Mouse (Mus musculus): ENCODE measurements around the gene Rusc1. TPM values are rescaled to one million over a fixed set of nuclear protein-coding genes. Genes with fewer than 3 reads are reported as not detected.

Rusc1 gene
- polyA plus RNA-seq, 2 experiments, result 2.6 to 4.1 TPM

GRCm38 (mm10) chr3:89106881-89107280 is 13.8 kb upstream of the Rusc1 start:
- Histone ChIP-seq H3K27ac (no peak overlapping the region), H3K9me3 (ENCODE audit: control insufficient read depth, low read length) (no peaks in the 10 kb centered on the region), H3K4me1 (replicated peaks; ENCODE audit: control insufficient read depth in 2 of 2, insufficient read depth in 2 of 2, low read length in 1 of 2) (peaks cover 11 to 15% of the 10 kb centered on the region in 2 experiments), H3K36me3 (replicated peaks; ENCODE audit: control insufficient read depth, insufficient read depth, low read depth) (no peaks in the 10 kb centered on the region), H3K9ac (replicated peaks) (no peak overlapping the region), H3K27me3 (ENCODE audit: control insufficient read depth, insufficient read depth, low read length) (no peaks in the 10 kb centered on the region), H3K4me2 (ENCODE audit: low read depth) (no peak overlapping the region), H3K4me3 (ENCODE audit: insufficient read depth in 1 of 2, low read depth in 2 of 2, low read length in 2 of 2) (no peak overlapping the region)
- TF ChIP-seq CTCF (IDR thresholded peaks at IDR 0.05; ENCODE audit: low read depth) (no peak), EP300 (IDR thresholded peaks at IDR 0.05; ENCODE audit: low read depth) (no peak)
- ATAC-seq (ENCODE audit: insufficient read depth) (no peak), DNase-seq (ENCODE audit: low read depth in 3 of 3, low spot score in 3 of 3) (no peak)

- 42% methylated on average over 4 of the region's 4 CpGs for WGBS (ENCODE audit: insufficient replicate concordance)
- H3K9ac ChIP-seq (replicated peaks), result no peak overlapping the region
- no peak overlapping the region for H3K4me3 ChIP-seq (ENCODE audit: insufficient read depth in 1 of 2, low read depth in 2 of 2, low read length in 2 of 2)
- ATAC-seq (ENCODE audit: insufficient read depth) (no peak), DNase-seq (ENCODE audit: low read depth in 3 of 3, low spot score in 3 of 3) (no peak)
- H3K4me1 ChIP-seq (replicated peaks; ENCODE audit: control insufficient read depth in 2 of 2, insufficient read depth in 2 of 2, low read length in 1 of 2), result peaks cover 15 to 16% of the 10 kb centered on the region in 2 experiments
- TF ChIP-seq EP300 (IDR thresholded peaks at IDR 0.05; ENCODE audit: low read depth) (no peak), CTCF (IDR thresholded peaks at IDR 0.05; ENCODE audit: low read depth) (no peak)
- H3K36me3 ChIP-seq (replicated peaks; ENCODE audit: control insufficient read depth, insufficient read depth, low read depth), result peaks cover 9% of the 10 kb centered on the region
- H3K4me2 ChIP-seq (ENCODE audit: low read depth), result no peak overlapping the region
- H3K27me3 ChIP-seq (ENCODE audit: control insufficient read depth, insufficient read depth, low read length), result no peaks in the 10 kb centered on the region
- peak overlapping the region; percentile 72 for H3K27ac ChIP-seq
- no peaks in the 10 kb centered on the region for H3K9me3 ChIP-seq (ENCODE audit: control insufficient read depth, low read length)
These were observed 10.1 kb upstream of the Rusc1 start for GRCm38 (mm10) chr3:89103291-89103595.

- Histone ChIP-seq H3K36me3 (replicated peaks; ENCODE audit: control insufficient read depth, insufficient read depth, low read depth) (peaks cover 11% of the 10 kb centered on the region), H3K27me3 (ENCODE audit: control insufficient read depth, insufficient read depth, low read length) (no peaks in the 10 kb centered on the region), H3K4me2 (ENCODE audit: low read depth) (peak overlapping the region; percentile 63), H3K27ac (peak overlapping the region; percentile 72), H3K9me3 (ENCODE audit: control insufficient read depth, low read length) (no peaks in the 10 kb centered on the region), H3K4me3 (ENCODE audit: insufficient read depth in 1 of 2, low read depth in 2 of 2, low read length in 2 of 2) (peak overlapping the region in 1 of 2 experiments; percentile 60; a peak in 2 of 4 replicates), H3K9ac (replicated peaks) (peak overlapping the region; percentile 53), H3K4me1 (replicated peaks; ENCODE audit: control insufficient read depth in 2 of 2, insufficient read depth in 2 of 2, low read length in 1 of 2) (peaks cover 14 to 16% of the 10 kb centered on the region in 2 experiments)
- DNase-seq (ENCODE audit: low read depth in 3 of 3, low spot score in 3 of 3), result no peak
- no peak for ATAC-seq (ENCODE audit: insufficient read depth)
- WGBS (ENCODE audit: insufficient replicate concordance), result 54% methylated on average over 12 of the region's 12 CpGs
- TF ChIP-seq CTCF (IDR thresholded peaks at IDR 0.05; ENCODE audit: low read depth), result no peak
- 0 out of 2 replicates have a peak, but pooled peaks have one; percentile 6 for TF ChIP-seq EP300 (IDR thresholded peaks at IDR 0.05; ENCODE audit: low read depth)
These were observed 9.6 kb upstream of the Rusc1 start for GRCm38 (mm10) chr3:89102495-89103290.

- Histone ChIP-seq H3K36me3 (replicated peaks; ENCODE audit: control insufficient read depth, insufficient read depth, low read depth) (peaks cover 18% of the 10 kb centered on the region), H3K27me3 (ENCODE audit: control insufficient read depth, insufficient read depth, low read length) (no peaks in the 10 kb centered on the region), H3K9me3 (ENCODE audit: control insufficient read depth, low read length) (no peaks in the 10 kb centered on the region), H3K4me1 (replicated peaks; ENCODE audit: control insufficient read depth in 2 of 2, insufficient read depth in 2 of 2, low read length in 1 of 2) (peaks cover 13 to 16% of the 10 kb centered on the region in 2 experiments), H3K4me2 (ENCODE audit: low read depth) (peak within 1 kb of the TSS; percentile 88), H3K4me3 (ENCODE audit: insufficient read depth in 1 of 2, low read depth in 2 of 2, low read length in 2 of 2) (peak within 1 kb of the TSS; percentile 60 to 95), H3K9ac (replicated peaks) (peak within 1 kb of the TSS; percentile 59), H3K27ac (peak within 1 kb of the TSS; percentile 72)
- WGBS (ENCODE audit: insufficient replicate concordance), result 0% methylated on average over 26 of the region's 26 CpGs
- peak; percentile 99 to 100 (median 100) for DNase-seq (ENCODE audit: low read depth in 3 of 3, low spot score in 3 of 3)
- peak; percentile 98 for ATAC-seq (ENCODE audit: insufficient read depth)
- TF ChIP-seq EP300 (IDR thresholded peaks at IDR 0.05; ENCODE audit: low read depth) (no peak), CTCF (IDR thresholded peaks at IDR 0.05; ENCODE audit: low read depth) (peak; percentile 58; the same call in 1 of the 2 replicates)
These were observed 8.8 kb upstream of the Rusc1 start, which contains the start of gene Fdps for GRCm38 (mm10) chr3:89101812-89102494. Gene Fdps (minus strand): TSS chr3:89101959.

- H3K36me3 ChIP-seq (replicated peaks; ENCODE audit: control insufficient read depth, insufficient read depth, low read depth), result peaks cover 18% of the 10 kb centered on the region
- ATAC-seq (ENCODE audit: insufficient read depth), result peak; percentile 52
- peak overlapping the region; percentile 59 for H3K9ac ChIP-seq (replicated peaks)
- no peaks in the 10 kb centered on the region for H3K27me3 ChIP-seq (ENCODE audit: control insufficient read depth, insufficient read depth, low read length)
- under 1% methylated on average over 19 of the region's 19 CpGs for WGBS (ENCODE audit: insufficient replicate concordance)
- TF ChIP-seq EP300 (IDR thresholded peaks at IDR 0.05; ENCODE audit: low read depth), result no peak
- no peak for TF ChIP-seq CTCF (IDR thresholded peaks at IDR 0.05; ENCODE audit: low read depth)
- H3K4me3 ChIP-seq (ENCODE audit: insufficient read depth in 1 of 2, low read depth in 2 of 2, low read length in 2 of 2), result peak overlapping the region; percentile 60 to 95
- H3K27ac ChIP-seq, result peak overlapping the region; percentile 12
- H3K9me3 ChIP-seq (ENCODE audit: control insufficient read depth, low read length), result no peaks in the 10 kb centered on the region
- H3K4me1 ChIP-seq (replicated peaks; ENCODE audit: control insufficient read depth in 2 of 2, insufficient read depth in 2 of 2, low read length in 1 of 2), result peaks cover 13 to 16% of the 10 kb centered on the region in 2 experiments
- peak overlapping the region; percentile 88 for H3K4me2 ChIP-seq (ENCODE audit: low read depth)
- no peak for DNase-seq (ENCODE audit: low read depth in 3 of 3, low spot score in 3 of 3)
These were observed 8.3 kb upstream of the Rusc1 start for GRCm38 (mm10) chr3:89101459-89101811.

Measured in liver, embryonic 14.5 days (tissue).